Mouse (Mus musculus) lung, adult 2 months (tissue): ENCODE measurements around the gene D6Wsu163e.

Source experiments
- CTCF ChIP-seq: fragments of 200-500 bp; IDR thresholded peaks from 2 replicates; pipeline ENCODE4 v1.5.1; 2011; ENCODE audit warnings: mild to moderate bottlenecking, low read length, control low read depth; ENCODE audit not compliant: insufficient read depth
- POLR2A ChIP-seq: fragments of 200-500 bp; IDR thresholded peaks from 2 replicates; pipeline ENCODE4 v1.6.1; 2011; ENCODE audit warnings: low read depth, mild to moderate bottlenecking, control low read depth, low read length, borderline replicate concordance; ENCODE audit errors: extremely low read depth

GRCm38 (mm10) chr6:127010021-127010420 lies 70.3 kb downstream of the D6Wsu163e start:
- no peak for TF ChIP-seq POLR2A
- TF ChIP-seq CTCF = no peak
